Mouse (Mus musculus) mouse embryonic stem cell (cell line): ENCODE measurements around the gene Sez6.

ENCODE experiments used
- in situ Hi-C, 2 experiments: fragments of 300-500 bp; cut with MboI; formaldehyde crosslinking; loops; 1 replicate in 1 of 2; 3 replicates in 1 of 2; pipeline ENCODE4 v1.14.3; 2019 to 2020; ENCODE audit warnings: low sequenced_read_pairs in 2 of 2, low pct_unique_long_range_greater_than_20kb in 1 of 2, mixed read lengths in 1 of 2; ENCODE audit not compliant: unreplicated experiment in 1 of 2

Sez6 gene

GRCm38 (mm10) chr11:77901775-77902355, 28.7 kb upstream of the Sez6 start:
- in situ Hi-C loops: no loop called here

- in situ Hi-C loops: no loop called here
Observed at GRCm38 (mm10) chr11:77903761-77904160, 26.8 kb upstream of the Sez6 start.

GRCm38 (mm10) chr11:77904707-77905106, 25.9 kb upstream of the Sez6 start:
- in situ Hi-C loops: no loop called here

- in situ Hi-C loops: no loop called here
Observed at GRCm38 (mm10) chr11:77906097-77906687, 24.4 kb upstream of the Sez6 start.

GRCm38 (mm10) chr11:77906747-77907174, 23.8 kb upstream of the Sez6 start:
- in situ Hi-C loops: no loop called here

- in situ Hi-C loops: no loop called here
Observed at GRCm38 (mm10) chr11:77908468-77908867, 22.1 kb upstream of the Sez6 start.

- in situ Hi-C loops: no loop called here
Observed at GRCm38 (mm10) chr11:77909376-77909775, 21.2 kb upstream of the Sez6 start.

GRCm38 (mm10) chr11:77909776-77910175, 20.8 kb upstream of the Sez6 start:
- in situ Hi-C loops: no loop called here

DNA sequence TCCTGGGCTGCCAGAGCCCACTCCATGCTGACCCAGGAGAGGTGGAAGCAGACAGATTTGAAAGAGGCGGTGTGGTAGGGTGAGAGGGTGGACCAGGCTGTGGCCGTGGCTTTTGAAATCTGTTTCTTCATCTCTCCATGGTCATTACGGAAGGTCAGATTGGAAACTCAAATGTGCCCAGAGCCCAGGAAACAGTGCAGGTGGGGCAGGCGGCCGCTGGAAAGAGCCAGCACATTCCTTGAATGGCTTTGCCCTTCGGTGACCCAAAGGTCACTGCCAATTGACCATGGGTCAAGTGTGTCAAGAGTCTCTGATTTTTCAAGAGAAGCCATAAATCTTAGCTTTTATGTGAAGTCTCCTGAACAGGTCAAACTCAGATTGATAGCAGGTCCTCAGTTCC, 17.1 kb upstream of the Sez6 start:
- in situ Hi-C loops: no loop called here

- in situ Hi-C loops: no loop called here
Observed at GRCm38 (mm10) chr11:77914598-77915260, 15.9 kb upstream of the Sez6 start.

GRCm38 (mm10) chr11:77916741-77917140, 13.9 kb upstream of the Sez6 start:
- in situ Hi-C loops: no loop called here

DNA sequence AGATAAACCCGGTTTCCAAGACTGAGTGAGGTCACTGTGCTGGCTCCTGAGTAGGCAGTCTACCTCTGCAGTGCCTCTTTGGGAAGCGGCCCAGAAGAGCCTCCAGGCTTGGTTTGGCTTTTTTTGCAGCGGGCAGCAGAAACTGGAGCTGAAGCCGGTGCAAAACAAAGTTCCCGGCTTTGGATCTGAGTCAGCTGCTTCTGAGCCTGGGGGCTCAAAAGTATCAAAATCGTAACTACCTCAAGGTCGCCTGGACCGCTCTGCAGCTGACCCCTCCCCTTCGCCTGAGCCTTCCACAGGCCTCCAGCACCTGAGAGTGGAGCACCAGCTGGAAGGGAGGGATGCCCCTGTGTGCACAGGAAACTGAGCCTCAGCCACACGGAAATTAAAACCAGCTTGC, 13.4 kb upstream of the Sez6 start:
- in situ Hi-C loops: no loop called here

- in situ Hi-C loops: no loop called here
Observed at GRCm38 (mm10) chr11:77923285-77923684, 7.3 kb upstream of the Sez6 start.

DNA sequence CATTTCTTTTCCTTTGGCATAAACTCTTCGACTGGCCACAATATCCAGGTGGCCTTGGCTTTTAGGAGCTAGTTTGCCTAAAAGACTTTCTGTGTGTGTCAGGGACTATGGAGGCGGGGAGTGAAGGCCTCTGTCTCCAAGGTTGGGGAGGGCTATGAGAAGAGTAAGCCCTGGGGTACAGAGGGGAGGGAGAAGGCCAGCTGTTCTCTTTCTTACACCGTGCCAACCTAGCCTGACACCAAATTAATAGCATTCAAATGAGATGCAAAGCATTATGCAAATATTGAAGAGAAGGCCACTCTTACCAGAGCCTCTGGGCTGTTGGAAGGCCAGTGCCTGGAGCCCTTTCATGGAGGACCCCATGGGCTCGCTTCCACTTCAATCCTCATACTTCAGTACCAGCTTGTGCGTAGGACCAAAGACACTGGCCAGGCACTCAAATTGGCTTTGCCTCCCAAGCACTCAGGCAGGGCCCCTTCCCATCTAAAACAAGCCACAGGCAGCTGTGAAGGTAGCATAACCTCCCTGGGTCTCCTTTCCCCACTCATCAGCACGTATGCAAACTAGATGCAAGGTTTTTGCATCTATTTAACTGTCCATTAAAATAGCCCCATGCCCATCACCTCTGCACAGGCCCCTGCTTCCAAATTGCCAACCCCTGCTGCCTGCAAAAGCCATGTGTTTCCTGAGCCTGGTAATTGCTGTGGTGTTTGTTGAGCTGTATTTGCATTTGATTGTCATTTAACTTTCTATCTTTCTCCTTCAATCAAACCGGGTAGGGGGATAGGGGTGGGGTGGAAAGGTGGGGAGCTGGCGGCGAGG, 4.6 kb upstream of the Sez6 start:
- in situ Hi-C loops: no loop called here

GRCm38 (mm10) chr11:77926666-77927065, 3.9 kb upstream of the Sez6 start:
- in situ Hi-C loops: no loop called here

DNA sequence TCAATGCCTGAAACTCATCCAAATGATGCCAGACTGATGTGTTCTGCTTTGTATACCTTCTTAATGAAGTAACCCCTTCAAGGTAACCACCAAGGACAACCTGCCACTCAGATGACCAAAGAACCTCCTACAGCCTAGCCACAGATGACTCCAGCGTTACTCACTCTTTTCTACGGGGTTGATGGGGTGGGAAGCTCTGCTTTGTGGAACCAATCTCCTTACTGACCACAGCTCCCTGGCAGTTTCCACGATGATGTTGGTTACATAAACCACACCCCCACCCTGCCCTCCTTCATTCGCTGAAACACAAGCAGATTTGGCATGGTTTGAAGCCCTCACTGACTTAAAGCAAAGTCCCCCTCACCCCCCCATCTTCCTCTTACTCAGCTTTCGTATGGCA, 2.8 kb upstream of the Sez6 start:
- in situ Hi-C loops: no loop called here

DNA sequence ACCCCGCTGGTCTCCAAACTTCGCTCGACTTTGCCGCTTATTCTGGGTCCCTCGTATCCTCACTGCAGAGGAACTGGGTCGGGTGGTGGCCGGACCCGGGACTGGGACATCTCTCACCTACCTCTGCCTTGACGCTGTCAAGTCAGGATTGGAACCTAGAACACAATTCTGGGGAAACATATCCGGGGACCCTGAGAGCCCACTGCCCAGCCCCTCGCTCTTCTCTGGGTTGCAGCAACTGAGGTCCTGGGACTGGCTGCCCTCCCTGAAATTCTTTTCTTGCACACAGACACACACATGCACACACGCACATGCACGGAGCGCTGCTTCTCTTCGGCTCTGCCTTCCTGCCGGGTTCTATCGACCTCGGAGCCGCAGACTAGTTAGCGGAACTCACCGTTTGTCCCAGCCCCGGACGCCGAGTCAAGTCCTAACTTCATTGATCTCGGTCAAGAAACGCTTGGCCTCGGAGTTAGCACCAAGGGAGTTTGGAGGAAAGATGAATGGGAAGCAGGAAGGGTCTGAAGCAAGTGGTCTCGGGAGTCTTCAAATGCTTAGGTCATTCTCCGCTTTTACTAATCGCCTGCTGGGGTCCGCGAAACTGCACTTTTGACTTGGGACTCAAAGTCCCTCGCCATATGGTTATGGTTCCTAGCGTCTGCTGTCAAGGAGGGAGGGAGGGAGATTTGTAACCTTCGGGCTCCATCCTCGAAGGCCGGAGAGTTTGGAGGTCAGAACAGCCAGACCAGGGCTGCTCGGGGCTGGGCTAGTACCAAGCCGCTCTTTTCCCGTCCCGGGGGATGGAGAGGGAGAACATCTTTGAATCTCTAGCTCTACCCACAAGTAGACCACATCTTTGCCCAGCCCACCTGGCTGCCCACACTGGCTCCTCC, 1.2 kb downstream of the Sez6 start:
- in situ Hi-C loops: no loop called here

- in situ Hi-C loops: no loop called here
Observed at GRCm38 (mm10) chr11:77932576-77932975, 2.0 kb downstream of the Sez6 start.
